Mouse (Mus musculus) neural tube, embryonic 13.5 days (tissue): ENCODE data around the gene Tfb2m. TPM values are rescaled to one million over a fixed set of nuclear protein-coding genes. Genes with fewer than 3 reads are reported as not detected.
"Not testable (repeated sequence)": the region's sequence is repeated elsewhere in the genome, so short reads cannot be mapped to it uniquely, and the experiment has no call there.

ENCODE experiments used
- ATAC-seq: fragments of 200-750 bp; cut with Nextera tagmentation; 2 replicates; pipeline ENCODE4 v1.8.0; 2017; ENCODE audit warnings: low read depth, mild to moderate bottlenecking, moderate TSS enrichment, moderate library complexity
- H3K27ac ChIP-seq: fragments of 300-500 bp; sonication (generic); replicated peaks from 2 replicates; pipeline ENCODE4 v1.5.1; 2015; ENCODE audit warnings: moderate library complexity, mild to moderate bottlenecking, inconsistent platforms
- H3K27me3 ChIP-seq: fragments of 300-500 bp; sonication (generic); 2 replicates; pipeline ENCODE4 v1.6.1; 2015; ENCODE audit warnings: mild to moderate bottlenecking, inconsistent platforms
- H3K36me3 ChIP-seq: fragments of 300-500 bp; sonication (generic); 2 replicates; pipeline ENCODE4 v1.6.1; 2015; ENCODE audit warnings: mild to moderate bottlenecking, inconsistent platforms
- H3K4me1 ChIP-seq: fragments of 300-500 bp; sonication (generic); replicated peaks from 2 replicates; pipeline ENCODE4 v1.6.1; 2015; ENCODE audit warnings: inconsistent platforms
- H3K4me2 ChIP-seq: fragments of 300-500 bp; sonication (generic); 2 replicates; pipeline ENCODE4 v1.6.1; 2015; ENCODE audit warnings: inconsistent platforms, mild to moderate bottlenecking, moderate library complexity
- H3K4me3 ChIP-seq: fragments of 300-500 bp; sonication (generic); 2 replicates; pipeline ENCODE4 v1.5.1; 2015; ENCODE audit warnings: mild to moderate bottlenecking, inconsistent platforms
- H3K9ac ChIP-seq: fragments of 300-500 bp; sonication (generic); 2 replicates; pipeline ENCODE4 v1.6.1; 2015; ENCODE audit warnings: moderate library complexity, mild to moderate bottlenecking, inconsistent platforms
- H3K9me3 ChIP-seq: fragments of 300-500 bp; sonication (generic); 2 replicates; pipeline ENCODE4 v1.6.1; 2016; ENCODE audit warnings: inconsistent platforms
- WGBS: fragments of 180-500 bp; shearing (Covaris S2); methylation state at CpG from one replicate; pipeline ENCODE4 v1.1.7; 2015; 5-methylcytosine and 5-hydroxymethylcytosine counted together
- polyA plus RNA-seq: library from polyadenylated mRNA; unstranded; fragments of >200 nt; fragmentation: Nextera tagmentation; extraction: Ambion mirVana; gene quantifications from 2 replicates; pipeline ENCODE4 v1.2.1, GENCODE M21; 2015

Gene Tfb2m
- 33.9 and 35.5 TPM in 2 replicates for polyA plus RNA-seq

DNA sequence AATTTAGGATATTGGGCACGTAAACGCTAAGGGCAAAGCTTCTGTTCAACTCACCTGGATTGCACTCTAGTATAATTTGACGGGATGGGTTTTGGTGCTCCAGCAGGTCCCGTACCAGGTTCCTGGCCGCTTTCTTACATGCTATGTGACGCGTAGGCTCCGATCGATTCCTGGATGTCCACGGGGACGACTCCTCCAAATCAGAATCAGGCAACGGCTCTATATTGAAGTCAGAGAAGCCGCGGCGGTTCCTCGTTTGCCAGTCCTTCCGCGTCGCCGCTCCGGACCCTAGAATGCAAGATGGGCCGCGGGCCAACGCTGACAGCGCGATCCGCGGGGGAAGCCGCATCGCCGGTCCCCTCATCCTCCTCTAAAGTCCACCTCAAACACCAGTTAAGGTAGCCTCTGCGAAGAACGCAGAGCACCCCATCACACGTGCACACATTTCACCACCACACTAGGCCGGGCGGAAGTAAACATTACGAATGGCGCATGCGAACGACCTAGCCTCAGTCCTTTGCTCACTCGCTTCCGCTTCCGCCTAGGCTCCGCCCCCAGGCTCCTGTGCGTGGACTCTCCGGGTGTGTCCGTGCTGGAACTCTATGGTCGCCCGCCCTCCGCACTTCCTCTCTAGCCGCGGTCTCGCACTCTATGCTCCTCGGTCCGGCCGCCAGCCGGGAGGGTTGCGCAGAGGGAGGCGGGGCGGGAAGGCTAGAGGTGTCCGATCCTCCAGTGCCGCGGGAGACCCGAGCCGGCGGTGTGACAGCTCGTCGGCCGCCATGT, at the start of gene Tfb2m, which contains the start of gene Cnst:
Gene Tfb2m (minus strand): TSS at position 500 of the 783 bp plus-strand sequence.
Gene Cnst (plus strand): TSS at position 603 of the 783 bp plus-strand sequence.
- Histone ChIP-seq H3K4me2 (peak within 1 kb of the TSS; percentile 84), H3K4me3 (peak within 1 kb of the TSS; percentile 77), H3K27ac (peak within 1 kb of the TSS; percentile 96), H3K9ac (peak within 1 kb of the TSS; percentile 84), H3K4me1 (peaks cover 32% of the 10 kb centered on the region)
- not testable (repeated sequence) for H3K36me3 ChIP-seq, H3K27me3 ChIP-seq, H3K9me3 ChIP-seq
- ATAC-seq = peak; percentile 99
- under 1% methylated on average over 69 of the region's 69 CpGs for WGBS

DNA sequence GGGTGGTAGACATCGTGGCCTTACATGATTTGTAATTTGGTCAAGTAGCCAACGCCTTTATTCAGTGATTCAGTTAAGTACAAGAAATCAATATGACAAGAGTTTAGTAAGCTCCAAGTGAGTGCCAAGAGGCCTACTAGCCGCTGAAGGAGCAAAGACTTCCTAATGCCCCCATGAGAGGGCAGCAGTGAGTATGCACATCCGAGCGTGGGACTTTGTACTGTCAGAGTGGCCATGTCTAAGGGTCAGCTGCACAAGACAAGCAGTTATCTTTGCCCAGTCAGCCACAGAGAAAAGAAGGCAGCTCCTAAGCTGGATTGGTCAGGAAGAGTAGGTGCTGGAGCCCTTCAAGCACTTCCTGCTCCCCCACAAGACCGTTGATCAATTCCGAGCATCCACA, 46.9 kb upstream of the Tfb2m start:
- no peak overlapping the region for H3K27ac ChIP-seq
- no peaks in the 10 kb centered on the region for H3K27me3 ChIP-seq
- H3K4me1 ChIP-seq = peaks cover 4% of the 10 kb centered on the region
- WGBS = 74% methylated on average over 7 of the region's 7 CpGs
- H3K4me2 ChIP-seq = no peak overlapping the region
- no peak overlapping the region for H3K9ac ChIP-seq
- peaks cover 11% of the 10 kb centered on the region for H3K36me3 ChIP-seq
- no peak overlapping the region for H3K4me3 ChIP-seq
- no peaks in the 10 kb centered on the region for H3K9me3 ChIP-seq
- no peak for ATAC-seq

DNA sequence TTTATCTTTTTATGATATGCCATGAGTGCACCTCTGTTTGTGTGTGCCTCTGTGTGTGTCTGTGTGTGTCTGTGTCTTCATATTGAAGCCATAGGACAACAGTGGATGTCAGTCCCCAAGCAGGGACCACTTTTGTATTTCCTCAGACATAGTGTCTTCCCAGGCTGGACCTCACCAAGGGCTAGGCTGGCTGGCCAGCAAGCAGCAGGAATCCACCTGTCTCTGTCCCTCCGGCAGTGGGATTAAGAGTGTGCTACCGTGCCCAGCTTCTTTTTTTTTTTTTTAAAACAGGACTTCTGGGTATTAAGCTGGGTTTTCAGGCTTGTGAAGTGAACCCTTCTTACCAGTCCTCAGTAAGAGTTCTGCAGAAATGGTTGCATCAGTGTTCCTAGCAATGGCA, 46.1 kb upstream of the Tfb2m start:
- Histone ChIP-seq H3K27me3 (no peaks in the 10 kb centered on the region), H3K4me2 (no peak overlapping the region), H3K36me3 (peaks cover 11% of the 10 kb centered on the region), H3K9ac (no peak overlapping the region), H3K27ac (no peak overlapping the region), H3K9me3 (no peaks in the 10 kb centered on the region), H3K4me3 (no peak overlapping the region), H3K4me1 (peaks cover 13% of the 10 kb centered on the region)
- WGBS = 87% methylated on average over 2 of the region's 2 CpGs
- ATAC-seq = no peak

DNA sequence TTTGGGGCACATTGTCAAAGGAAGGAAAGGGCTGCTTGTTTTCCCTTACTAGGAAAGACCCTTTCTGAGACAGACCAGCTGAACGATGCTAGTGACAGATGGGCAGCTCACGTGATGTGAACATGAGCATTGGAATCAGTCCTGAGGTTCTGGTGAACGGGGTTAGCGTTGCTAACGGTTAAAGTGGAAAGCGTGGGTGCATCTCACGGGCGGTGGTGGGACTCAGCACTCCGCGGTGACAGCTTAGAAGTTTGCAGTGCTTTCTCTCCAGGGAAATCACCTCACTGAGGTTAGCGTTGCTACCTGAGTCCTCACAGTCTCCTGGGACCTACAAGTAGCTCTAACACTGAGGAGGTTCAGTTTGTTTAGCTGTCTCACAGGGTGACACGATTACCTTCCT, 45.6 kb upstream of the Tfb2m start:
- H3K9me3 ChIP-seq = no peaks in the 10 kb centered on the region
- 84% methylated on average over 12 of the region's 12 CpGs for WGBS
- H3K4me3 ChIP-seq = no peak overlapping the region
- peaks cover 18% of the 10 kb centered on the region for H3K4me1 ChIP-seq
- no peak for ATAC-seq
- H3K4me2 ChIP-seq = no peak overlapping the region
- no peak overlapping the region for H3K27ac ChIP-seq
- H3K36me3 ChIP-seq = peaks cover 11% of the 10 kb centered on the region
- no peaks in the 10 kb centered on the region for H3K27me3 ChIP-seq
- no peak overlapping the region for H3K9ac ChIP-seq

DNA sequence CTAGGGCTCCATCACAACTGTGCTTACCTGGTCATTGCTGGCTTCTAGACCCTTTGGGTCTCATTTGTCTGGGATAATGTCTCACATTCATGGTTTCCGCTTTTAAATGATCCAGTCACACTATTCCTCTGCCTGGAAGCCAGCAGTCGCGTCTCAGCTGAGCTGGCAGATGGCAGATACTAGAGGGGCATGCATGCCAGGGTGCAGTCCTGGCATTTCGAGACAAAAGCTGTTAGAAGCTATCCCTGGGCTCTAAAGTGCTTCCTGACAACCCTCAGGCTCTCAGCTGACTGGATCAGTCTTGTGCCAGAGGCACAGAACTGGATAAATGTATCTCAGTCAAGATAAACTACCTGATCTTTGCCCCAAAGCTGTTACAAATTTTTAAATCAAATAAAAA, 42.2 kb upstream of the Tfb2m start:
- H3K27ac ChIP-seq = peak overlapping the region; percentile 34
- WGBS = 58% methylated on average over 4 of the region's 4 CpGs

DNA sequence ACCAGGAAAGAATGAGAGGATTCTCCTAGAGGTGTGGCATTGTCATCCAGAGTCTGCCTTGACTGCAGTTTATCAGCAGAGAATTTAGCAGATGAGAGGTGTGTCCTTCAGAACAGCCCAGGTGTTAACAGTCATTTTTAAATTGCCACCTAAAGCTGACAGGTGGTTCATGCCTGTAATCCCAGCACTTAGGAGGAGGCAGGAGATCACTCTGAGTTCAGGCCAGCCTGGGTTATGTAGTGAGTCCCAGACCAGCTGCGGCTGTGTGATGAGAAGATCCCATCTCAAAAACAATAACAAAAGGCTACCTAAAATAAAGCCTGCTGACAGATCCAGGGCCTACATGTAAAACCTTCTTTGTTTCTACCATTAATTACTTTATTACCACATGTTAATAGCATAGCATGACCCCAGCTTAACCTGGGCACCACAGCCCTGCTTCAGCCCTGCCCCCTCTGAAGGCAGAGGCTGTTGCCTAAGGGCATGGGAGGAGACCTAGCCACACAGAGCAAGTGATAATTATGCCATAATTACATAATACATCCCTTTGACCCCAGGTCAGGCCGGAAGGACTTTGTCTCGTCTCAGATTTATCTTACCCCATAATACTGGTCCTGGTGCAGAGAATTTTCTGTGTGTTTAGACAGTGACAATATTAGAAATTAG, 40.5 kb upstream of the Tfb2m start:
- no peak for ATAC-seq
- H3K4me3 ChIP-seq = no peak overlapping the region
- no peaks in the 10 kb centered on the region for H3K9me3 ChIP-seq
- no peak overlapping the region for H3K27ac ChIP-seq
- 16% methylated on average over 3 of the region's 3 CpGs for WGBS
- H3K4me1 ChIP-seq = peaks cover 37% of the 10 kb centered on the region
- H3K36me3 ChIP-seq = no peaks in the 10 kb centered on the region
- H3K4me2 ChIP-seq = no peak overlapping the region
- no peaks in the 10 kb centered on the region for H3K27me3 ChIP-seq
- peak overlapping the region; percentile 9; the same call in 1 of the 2 replicates for H3K9ac ChIP-seq

More for the DNA sequence above, 42.2 kb upstream of the Tfb2m start:
- no peaks in the 10 kb centered on the region for H3K9me3 ChIP-seq
- peak; percentile 62; the same call in 1 of the 2 replicates for ATAC-seq
- no peaks in the 10 kb centered on the region for H3K27me3 ChIP-seq
- H3K4me1 ChIP-seq = peaks cover 30% of the 10 kb centered on the region
- H3K9ac ChIP-seq = no peak overlapping the region
- H3K4me3 ChIP-seq = no peak overlapping the region
- H3K4me2 ChIP-seq = no peak overlapping the region
- H3K36me3 ChIP-seq = peaks cover 8% of the 10 kb centered on the region

DNA sequence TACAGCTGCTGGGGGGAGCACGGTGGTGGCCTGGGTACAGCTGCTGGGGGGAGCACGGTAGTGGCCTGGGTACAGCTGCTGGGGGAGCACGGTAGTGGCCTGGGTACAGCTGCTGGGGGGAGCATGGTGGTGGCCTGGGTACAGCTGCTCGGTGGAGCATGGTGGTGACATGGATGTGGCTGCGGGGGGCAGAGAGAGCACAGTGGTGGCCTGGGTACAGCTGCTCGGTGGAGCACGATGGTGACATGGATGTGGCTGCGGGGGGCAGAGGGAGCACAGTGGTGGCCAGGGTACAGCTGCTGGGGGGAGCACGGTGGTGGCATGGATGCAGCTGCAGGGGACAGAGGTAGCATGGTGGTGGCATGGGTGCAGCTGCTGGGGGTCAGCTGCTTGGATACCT, 39.6 kb upstream of the Tfb2m start:
- WGBS = 56% methylated on average over 9 of the region's 9 CpGs
- H3K9me3 ChIP-seq = no peaks in the 10 kb centered on the region
- no peaks in the 10 kb centered on the region for H3K27me3 ChIP-seq
- no peak overlapping the region for H3K4me3 ChIP-seq
- peaks cover 46% of the 10 kb centered on the region for H3K4me1 ChIP-seq
- no peak for ATAC-seq
- 0 out of 2 replicates have a peak overlapping the region, but pooled peaks have one; percentile 23 for H3K27ac ChIP-seq
- H3K9ac ChIP-seq = no peak overlapping the region
- H3K4me2 ChIP-seq = no peak overlapping the region
- H3K36me3 ChIP-seq = no peaks in the 10 kb centered on the region

DNA sequence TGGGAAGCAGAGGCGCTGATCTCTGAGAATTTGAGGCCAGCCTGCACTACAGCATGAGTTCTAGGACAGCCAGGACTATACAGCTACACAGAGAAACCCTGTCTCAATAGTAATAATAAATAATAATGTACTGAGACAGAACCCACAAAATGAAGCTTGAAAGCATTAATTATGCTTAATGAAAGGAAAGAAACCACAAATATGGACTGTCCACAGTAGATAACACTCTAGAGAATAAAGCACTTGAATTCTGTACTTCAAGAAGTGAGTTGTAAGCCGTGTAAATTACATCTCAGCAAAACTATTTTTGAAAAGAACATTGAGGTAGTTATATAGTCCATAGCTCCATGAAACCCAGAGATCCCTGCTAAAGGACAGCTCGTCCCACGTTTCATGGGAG, 38.2 kb upstream of the Tfb2m start:
- H3K9me3 ChIP-seq = no peaks in the 10 kb centered on the region
- H3K4me1 ChIP-seq = peaks cover 48% of the 10 kb centered on the region
- no peak overlapping the region for H3K9ac ChIP-seq
- WGBS = 90% methylated on average over 4 of the region's 4 CpGs
- no peak overlapping the region for H3K4me3 ChIP-seq
- no peak for ATAC-seq
- H3K36me3 ChIP-seq = peaks cover 13% of the 10 kb centered on the region
- H3K27ac ChIP-seq = no peak overlapping the region
- H3K4me2 ChIP-seq = no peak overlapping the region
- no peaks in the 10 kb centered on the region for H3K27me3 ChIP-seq

DNA sequence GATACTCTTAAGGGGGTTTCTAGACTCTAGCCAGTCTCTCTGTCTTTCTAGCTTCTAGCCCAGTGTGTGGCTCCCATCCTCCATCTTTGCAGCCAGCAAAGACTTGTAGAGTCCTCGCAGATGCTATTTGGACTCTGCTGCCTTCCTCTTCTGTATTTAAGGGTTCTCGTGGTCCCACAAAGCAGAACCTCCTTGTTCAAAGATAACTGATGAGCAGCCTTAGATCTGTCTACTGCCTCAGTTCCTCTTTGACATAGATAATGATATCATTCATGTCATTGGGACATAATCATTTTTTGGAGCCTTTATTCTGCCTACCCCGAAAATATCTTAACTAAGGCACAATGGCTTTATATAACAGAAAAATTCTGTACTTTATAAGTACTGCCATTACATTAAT, 37.0 kb upstream of the Tfb2m start:
- no peak overlapping the region for H3K4me3 ChIP-seq
- peaks cover 15% of the 10 kb centered on the region for H3K36me3 ChIP-seq
- WGBS = 93% methylated on average over 3 of the region's 3 CpGs
- H3K27me3 ChIP-seq = no peaks in the 10 kb centered on the region
- no peak overlapping the region for H3K4me2 ChIP-seq
- H3K4me1 ChIP-seq = peaks cover 45% of the 10 kb centered on the region
- H3K9me3 ChIP-seq = no peaks in the 10 kb centered on the region
- H3K27ac ChIP-seq = no peak overlapping the region
- no peak for ATAC-seq
- H3K9ac ChIP-seq = no peak overlapping the region

DNA sequence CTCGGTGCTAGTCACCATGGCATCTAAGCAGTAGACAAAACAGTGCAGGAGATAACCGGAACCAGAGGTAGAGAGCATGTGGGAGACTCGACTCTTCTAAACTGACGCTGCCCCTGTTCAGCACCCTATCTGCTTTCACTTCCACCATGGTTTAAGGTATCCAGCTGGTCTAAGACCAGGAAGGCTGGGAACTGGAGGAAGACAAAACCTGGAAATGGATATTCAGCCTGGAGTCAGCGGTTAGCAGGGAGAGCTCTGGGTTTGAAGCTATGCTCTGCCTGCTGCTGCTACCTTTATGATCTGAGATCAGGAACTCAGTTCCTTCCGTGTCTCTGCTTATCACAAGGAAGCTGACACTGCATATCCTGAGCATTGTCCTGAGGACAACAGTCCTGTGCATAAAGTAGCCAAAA, 36.0 kb upstream of the Tfb2m start:
- peaks cover 15% of the 10 kb centered on the region for H3K36me3 ChIP-seq
- ATAC-seq = peak; percentile 28; the same call in 1 of the 2 replicates
- peaks cover 34% of the 10 kb centered on the region for H3K4me1 ChIP-seq
- peak overlapping the region; percentile 54 for H3K27ac ChIP-seq
- WGBS = 37% methylated on average over 6 of the region's 6 CpGs
- no peak overlapping the region for H3K9ac ChIP-seq
- H3K9me3 ChIP-seq = no peaks in the 10 kb centered on the region
- no peaks in the 10 kb centered on the region for H3K27me3 ChIP-seq
- no peak overlapping the region for H3K4me2 ChIP-seq
- H3K4me3 ChIP-seq = no peak overlapping the region

DNA sequence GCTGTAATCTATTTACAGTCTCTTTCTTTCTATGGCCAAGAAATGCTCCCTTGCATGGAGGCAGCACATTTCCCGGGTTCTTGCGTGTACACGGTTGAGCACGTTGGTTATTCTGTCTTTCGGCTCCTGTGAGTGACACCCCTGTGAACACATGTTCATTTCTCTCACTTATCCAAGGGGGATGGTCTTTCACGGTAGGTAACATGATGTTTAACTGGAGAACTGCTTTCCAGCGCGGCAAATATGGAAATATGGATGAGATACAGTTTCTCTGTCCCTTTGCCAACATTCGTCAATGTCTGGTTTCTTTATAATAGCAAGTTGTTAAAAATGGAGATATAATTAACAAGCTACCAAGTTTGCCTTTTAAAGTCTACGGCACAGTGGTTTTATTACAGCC, 35.4 kb upstream of the Tfb2m start:
- no peak overlapping the region for H3K4me3 ChIP-seq
- no peaks in the 10 kb centered on the region for H3K9me3 ChIP-seq
- peaks cover 28% of the 10 kb centered on the region for H3K4me1 ChIP-seq
- WGBS = 62% methylated on average over 10 of the region's 10 CpGs
- H3K36me3 ChIP-seq = peaks cover 15% of the 10 kb centered on the region
- H3K9ac ChIP-seq = no peak overlapping the region
- H3K4me2 ChIP-seq = no peak overlapping the region
- ATAC-seq = no peak
- H3K27ac ChIP-seq = peak overlapping the region; percentile 54; the same call in 1 of the 2 replicates
- H3K27me3 ChIP-seq = no peaks in the 10 kb centered on the region

DNA sequence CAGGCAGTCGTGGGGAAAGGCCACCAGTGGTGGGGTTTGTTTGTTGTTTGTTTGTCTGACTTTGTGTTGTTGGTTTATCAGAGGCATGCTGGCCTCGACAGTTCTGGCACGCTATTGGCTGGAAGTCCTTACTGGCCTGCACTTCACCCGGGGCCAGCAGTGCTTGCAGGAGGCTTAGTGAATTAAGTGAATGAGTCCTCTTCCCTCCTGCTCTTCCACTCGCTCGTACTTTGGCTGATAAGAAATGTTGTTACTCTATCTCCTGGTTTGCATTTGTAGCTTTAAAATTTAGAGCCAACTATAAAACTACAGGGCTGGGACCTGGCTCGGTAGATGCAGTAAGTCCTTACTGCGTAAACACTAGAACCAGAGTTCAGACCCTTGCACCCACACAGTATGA, 34.1 kb upstream of the Tfb2m start:
- Histone ChIP-seq H3K4me2 (no peak overlapping the region), H3K4me3 (no peak overlapping the region), H3K27ac (no peak overlapping the region), H3K36me3 (peaks cover 15% of the 10 kb centered on the region), H3K4me1 (peaks cover 18% of the 10 kb centered on the region), H3K9ac (no peak overlapping the region), H3K9me3 (no peaks in the 10 kb centered on the region), H3K27me3 (no peaks in the 10 kb centered on the region)
- no peak for ATAC-seq
- 75% methylated on average over 8 of the region's 8 CpGs for WGBS
